Mouse (Mus musculus) stomach, embryonic 14.5 days (tissue): Measurements from ENCODE around the gene Eml4. TPM values are rescaled to one million over a fixed set of nuclear protein-coding genes. Genes with fewer than 3 reads are reported as not detected.
A peak's percentile ranks its signal among the peaks of the same experiment; 100 is the strongest.

Experiments used
- ATAC-seq: fragments of 200-750 bp; cut with Nextera tagmentation; 2 replicates; pipeline ENCODE4 v1.8.0; 2017; ENCODE audit warnings: low read depth, moderate TSS enrichment; ENCODE audit not compliant: insufficient number of reproducible peaks, insufficient read depth, low FRiP score
- H3K27ac ChIP-seq: fragments of 300-500 bp; sonication (generic); 2 replicates; pipeline ENCODE4 v1.5.1; 2014; ENCODE audit warnings: mild to moderate bottlenecking, low read length, moderate library complexity, mixed read lengths
- H3K27me3 ChIP-seq: fragments of 300-500 bp; sonication (generic); 2 replicates; pipeline ENCODE4 v1.6.1; 2014; ENCODE audit warnings: low read length, control low read depth, mixed read lengths; ENCODE audit not compliant: control insufficient read depth, insufficient read depth
- H3K36me3 ChIP-seq: fragments of 300-500 bp; sonication (generic); 2 replicates; pipeline ENCODE4 v1.6.1; 2014; ENCODE audit warnings: mild to moderate bottlenecking, control low read depth, low read length, moderate library complexity, mixed read lengths; ENCODE audit not compliant: control insufficient read depth, insufficient read depth
- H3K4me1 ChIP-seq: fragments of 300-500 bp; sonication (generic); 2 replicates; pipeline ENCODE4 v1.6.1; 2014; ENCODE audit warnings: low read length, control low read depth, mixed read lengths; ENCODE audit not compliant: control insufficient read depth, insufficient read depth
- H3K4me2 ChIP-seq: fragments of 300-500 bp; sonication (generic); replicated peaks from 2 replicates; pipeline ENCODE4 v1.6.1; 2014; ENCODE audit warnings: low read depth, low read length, control low read depth
- H3K4me3 ChIP-seq: fragments of 300-500 bp; sonication (generic); 2 replicates; pipeline ENCODE4 v1.5.1; 2014; ENCODE audit warnings: low read depth, low read length, control low read depth
- H3K9ac ChIP-seq: fragments of 300-500 bp; sonication (generic); replicated peaks from 2 replicates; pipeline ENCODE4 v1.6.1; 2014; ENCODE audit warnings: low read depth, mild to moderate bottlenecking, control low read depth, low read length, moderate library complexity, mixed read lengths
- H3K9me3 ChIP-seq: fragments of 300-500 bp; sonication (generic); 2 replicates; pipeline ENCODE4 v1.6.1; 2016; ENCODE audit warnings: low read depth, low read length, control low read depth; ENCODE audit not compliant: control insufficient read depth
- WGBS: fragments of 180-500 bp; shearing (Covaris S2); extraction: QIAGEN DNeasy Blood & Tissue Kit; methylation state at CpG from one replicate; pipeline ENCODE4 v1.1.7; 2014; 5-methylcytosine and 5-hydroxymethylcytosine counted together
- polyA plus RNA-seq: library from polyadenylated mRNA; unstranded; fragments of >200 nt; fragmentation: Nextera tagmentation; extraction: Ambion mirVana; gene quantifications from 2 replicates; pipeline ENCODE4 v1.2.1, GENCODE M21; 2014

Eml4 gene
- polyA plus RNA-seq, 1 experiment from 2014 or later: 41.9 TPM

GRCm38 (mm10) chr17:83477089-83477488 lies 126.4 kb downstream of the Eml4 start:
- H3K9ac ChIP-seq: no peak overlapping the region
- peaks cover 68% of the 10 kb centered on the region for H3K36me3 ChIP-seq
- no peaks in the 10 kb centered on the region for H3K9me3 ChIP-seq
- no peaks in the 10 kb centered on the region for H3K27me3 ChIP-seq
- no peak overlapping the region for H3K4me2 ChIP-seq
- no peak for ATAC-seq
- no peaks in the 10 kb centered on the region for H3K4me1 ChIP-seq
- no peak overlapping the region for H3K4me3 ChIP-seq
- 94% methylated on average over 12 of the region's 12 CpGs for WGBS
- no peak overlapping the region for H3K27ac ChIP-seq

GRCm38 (mm10) chr17:83481551-83481950 lies 130.8 kb downstream of the Eml4 start:
- WGBS: 78% methylated on average over 7 of the region's 7 CpGs
- Histone ChIP-seq H3K27me3 (no peaks in the 10 kb centered on the region), H3K27ac (no peak overlapping the region), H3K4me1 (no peaks in the 10 kb centered on the region), H3K9ac (no peak overlapping the region), H3K4me3 (no peak overlapping the region), H3K4me2 (no peak overlapping the region), H3K36me3 (peaks cover 45% of the 10 kb centered on the region; the same call in 1 of the 2 replicates), H3K9me3 (no peaks in the 10 kb centered on the region)
- no peak for ATAC-seq

- Histone ChIP-seq H3K27ac (no peak overlapping the region), H3K4me1 (no peaks in the 10 kb centered on the region), H3K9ac (no peak overlapping the region), H3K9me3 (no peaks in the 10 kb centered on the region), H3K4me3 (no peak overlapping the region), H3K27me3 (no peaks in the 10 kb centered on the region), H3K4me2 (no peak overlapping the region), H3K36me3 (peaks cover 32% of the 10 kb centered on the region; the same call in 1 of the 2 replicates)
- 88% methylated on average over 7 of the region's 7 CpGs for WGBS
- ATAC-seq: no peak
Observed at GRCm38 (mm10) chr17:83482817-83483536, 132.2 kb downstream of the Eml4 start.

GRCm38 (mm10) chr17:83483784-83484183 lies 133.1 kb downstream of the Eml4 start:
- no peak for ATAC-seq
- Histone ChIP-seq H3K27ac (no peak overlapping the region), H3K9me3 (no peaks in the 10 kb centered on the region), H3K4me3 (no peak overlapping the region), H3K4me2 (no peak overlapping the region), H3K9ac (no peak overlapping the region), H3K27me3 (no peaks in the 10 kb centered on the region), H3K4me1 (no peaks in the 10 kb centered on the region), H3K36me3 (peaks cover 24% of the 10 kb centered on the region; the same call in 1 of the 2 replicates)
- WGBS: 80% methylated on average over 2 of the region's 2 CpGs

GRCm38 (mm10) chr17:83487762-83488161 lies 137.0 kb downstream of the Eml4 start:
- H3K4me1 ChIP-seq: no peaks in the 10 kb centered on the region
- ATAC-seq: no peak
- 61% methylated on average over 3 of the region's 3 CpGs for WGBS

GRCm38 (mm10) chr17:83498889-83499288 lies 148.2 kb downstream of the Eml4 start:
- Histone ChIP-seq H3K4me2 (no peak overlapping the region), H3K4me3 (no peak overlapping the region), H3K4me1 (no peaks in the 10 kb centered on the region), H3K27ac (no peak overlapping the region), H3K9me3 (peaks cover 8% of the 10 kb centered on the region; the same call in 1 of the 2 replicates), H3K9ac (no peak overlapping the region), H3K27me3 (no peaks in the 10 kb centered on the region), H3K36me3 (peaks cover 24% of the 10 kb centered on the region)
- 94% methylated on average over 5 of the region's 5 CpGs for WGBS
- ATAC-seq: no peak

More at GRCm38 (mm10) chr17:83487762-83488161, 137.0 kb downstream of the Eml4 start:
- Histone ChIP-seq H3K9ac (no peak overlapping the region), H3K27ac (no peak overlapping the region), H3K36me3 (no peaks in the 10 kb centered on the region), H3K9me3 (no peaks in the 10 kb centered on the region; the same call in 1 of the 2 replicates), H3K27me3 (no peaks in the 10 kb centered on the region), H3K4me3 (no peak overlapping the region), H3K4me2 (no peak overlapping the region)

- ATAC-seq: no peak
- H3K9ac ChIP-seq: no peak overlapping the region
- H3K4me2 ChIP-seq: no peak overlapping the region
- H3K27me3 ChIP-seq: no peaks in the 10 kb centered on the region
- no peak overlapping the region for H3K4me3 ChIP-seq
- whole genome bisulfite sequencing: 83% methylated on average over 4 of the region's 4 CpGs
- H3K9me3 ChIP-seq: peaks cover 8% of the 10 kb centered on the region; the same call in 1 of the 2 replicates
- no peak overlapping the region for H3K27ac ChIP-seq
- H3K4me1 ChIP-seq: no peaks in the 10 kb centered on the region
- peaks cover 24% of the 10 kb centered on the region for H3K36me3 ChIP-seq
Observed at GRCm38 (mm10) chr17:83499692-83500091, 149.0 kb downstream of the Eml4 start.

GRCm38 (mm10) chr17:83503693-83504092 lies 153.0 kb downstream of the Eml4 start:
- no peak overlapping the region for H3K4me3 ChIP-seq
- H3K4me1 ChIP-seq: no peaks in the 10 kb centered on the region
- H3K27ac ChIP-seq: no peak overlapping the region
- no peaks in the 10 kb centered on the region for H3K9me3 ChIP-seq
- H3K36me3 ChIP-seq: peaks cover 24% of the 10 kb centered on the region
- no peak overlapping the region for H3K9ac ChIP-seq
- 78% methylated on average over 2 of the region's 2 CpGs for WGBS
- H3K27me3 ChIP-seq: no peaks in the 10 kb centered on the region
- 0 out of 2 replicates have a peak, but pooled peaks have one; percentile 56 for ATAC-seq
- no peak overlapping the region for H3K4me2 ChIP-seq
